Mouse (Mus musculus): Measurements from ENCODE around the gene Cacna1s. TPM values are rescaled to one million over a fixed set of nuclear protein-coding genes. Genes with fewer than 3 reads are reported as not detected.

Cacna1s gene
- polyA plus RNA-seq, 1 experiment from 2014 or later: 0.17 TPM

GRCm38 (mm10) chr1:136122030-136122429 lies 69.5 kb downstream of the Cacna1s start:
- Histone ChIP-seq H3K4me3 (replicated peaks) (no peak overlapping the region), H3K27ac (no peak overlapping the region)
- 82% methylated on average over 8 of the region's 8 CpGs for WGBS

DNA sequence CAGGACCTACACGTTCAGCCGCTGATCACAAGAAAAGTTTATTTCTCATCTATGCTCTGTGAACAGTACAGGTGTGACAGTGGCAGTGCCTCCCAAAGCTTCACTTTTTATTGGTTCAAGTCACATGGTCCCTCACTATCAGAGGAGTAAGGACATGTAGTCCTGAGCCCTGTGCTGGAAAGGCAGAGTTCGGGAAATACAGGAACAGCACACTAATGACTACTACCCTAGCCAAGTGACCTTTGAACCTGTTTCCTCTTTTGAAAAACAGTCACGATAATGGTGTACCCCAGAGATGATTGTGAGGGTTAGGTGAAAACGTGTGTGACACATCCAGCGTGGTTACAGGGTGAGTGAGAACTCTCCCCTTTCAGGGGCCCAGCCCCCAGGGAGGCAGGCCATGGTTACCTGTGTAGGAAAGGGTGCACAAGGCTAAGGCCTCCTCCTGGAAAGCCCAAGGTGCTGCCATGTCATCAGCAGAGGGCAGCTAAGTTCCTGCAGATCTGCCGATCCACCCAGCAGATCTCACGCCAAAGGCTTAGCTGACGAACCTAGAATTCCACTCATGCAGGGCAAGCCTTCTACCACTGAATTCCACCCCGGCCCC lies 73.7 kb downstream of the Cacna1s start:
- peaks cover 4% of the 10 kb centered on the region; the same call in 1 of the 2 replicates for H3K27me3 ChIP-seq
- no peaks in the 10 kb centered on the region for H3K36me3 ChIP-seq (replicated peaks)
- H3K9ac ChIP-seq: no peak overlapping the region
- no peaks in the 10 kb centered on the region for H3K9me3 ChIP-seq
- WGBS: 86% methylated on average over 10 of the region's 10 CpGs
- H3K4me1 ChIP-seq: peaks cover 13% of the 10 kb centered on the region; the same call in 1 of the 2 replicates
- no peak overlapping the region for H3K27ac ChIP-seq
- H3K4me2 ChIP-seq: no peak overlapping the region
- no peak overlapping the region for H3K4me3 ChIP-seq (replicated peaks)
- no peak for ATAC-seq (ENCODE audit: low FRiP score)

More at GRCm38 (mm10) chr1:136122030-136122429, 69.5 kb downstream of the Cacna1s start:
- H3K4me1 ChIP-seq: peaks cover 15% of the 10 kb centered on the region
- H3K27me3 ChIP-seq: no peaks in the 10 kb centered on the region
- no peaks in the 10 kb centered on the region for H3K36me3 ChIP-seq (replicated peaks)
- no peaks in the 10 kb centered on the region for H3K9me3 ChIP-seq
- no peak for ATAC-seq (ENCODE audit: low FRiP score)
- no peak overlapping the region for H3K4me2 ChIP-seq
- H3K9ac ChIP-seq: no peak overlapping the region

DNA sequence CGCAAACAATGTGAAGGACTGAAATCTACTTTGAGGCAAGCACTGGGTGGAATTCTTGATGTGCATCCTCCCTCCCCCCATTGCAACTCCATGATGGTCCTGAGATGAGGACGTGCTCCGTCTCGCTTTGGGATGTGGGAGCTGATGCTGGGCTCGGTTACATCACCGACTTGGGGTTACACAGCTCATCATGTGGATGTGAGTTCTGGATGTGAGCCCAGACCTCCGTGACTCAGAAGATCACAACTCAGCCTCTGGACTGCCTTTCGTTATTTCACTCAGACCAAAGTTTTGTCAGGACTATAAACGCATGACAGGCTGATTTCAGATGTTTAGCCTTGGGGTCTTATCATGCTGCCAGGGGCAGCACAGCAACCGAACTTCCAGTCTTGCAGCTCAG lies 74.3 kb downstream of the Cacna1s start:
- H3K4me2 ChIP-seq: no peak overlapping the region
- peaks cover 4% of the 10 kb centered on the region; the same call in 1 of the 2 replicates for H3K27me3 ChIP-seq
- no peak for ATAC-seq (ENCODE audit: low FRiP score)
- H3K36me3 ChIP-seq (replicated peaks): no peaks in the 10 kb centered on the region
- H3K4me3 ChIP-seq (replicated peaks): no peak overlapping the region
- 88% methylated on average over 10 of the region's 10 CpGs for WGBS
- peaks cover 13% of the 10 kb centered on the region; the same call in 1 of the 2 replicates for H3K4me1 ChIP-seq
- no peak overlapping the region for H3K27ac ChIP-seq
- H3K9me3 ChIP-seq: no peaks in the 10 kb centered on the region
- no peak overlapping the region for H3K9ac ChIP-seq

- ATAC-seq (ENCODE audit: low FRiP score): no peak
- no peak overlapping the region for H3K4me2 ChIP-seq
- no peaks in the 10 kb centered on the region for H3K9me3 ChIP-seq
- no peaks in the 10 kb centered on the region for H3K36me3 ChIP-seq (replicated peaks)
- H3K9ac ChIP-seq: no peak overlapping the region
- no peak overlapping the region for H3K4me3 ChIP-seq (replicated peaks)
- H3K27ac ChIP-seq: no peak overlapping the region
- H3K4me1 ChIP-seq: peaks cover 23% of the 10 kb centered on the region
- H3K27me3 ChIP-seq: peaks cover 4% of the 10 kb centered on the region; the same call in 1 of the 2 replicates
- 88% methylated on average over 3 of the region's 3 CpGs for WGBS
Measured at GRCm38 (mm10) chr1:136127856-136128255, 75.3 kb downstream of the Cacna1s start.

- ATAC-seq (ENCODE audit: low FRiP score): no peak
- WGBS: 77% methylated on average over 5 of the region's 5 CpGs
- Histone ChIP-seq H3K9ac (no peak overlapping the region), H3K36me3 (replicated peaks) (no peaks in the 10 kb centered on the region), H3K4me3 (replicated peaks) (no peak overlapping the region), H3K4me1 (peaks cover 29% of the 10 kb centered on the region), H3K9me3 (no peaks in the 10 kb centered on the region), H3K27me3 (peaks cover 4% of the 10 kb centered on the region; the same call in 1 of the 2 replicates), H3K27ac (no peak overlapping the region), H3K4me2 (no peak overlapping the region)
Measured at GRCm38 (mm10) chr1:136128416-136128815, 75.9 kb downstream of the Cacna1s start.

DNA sequence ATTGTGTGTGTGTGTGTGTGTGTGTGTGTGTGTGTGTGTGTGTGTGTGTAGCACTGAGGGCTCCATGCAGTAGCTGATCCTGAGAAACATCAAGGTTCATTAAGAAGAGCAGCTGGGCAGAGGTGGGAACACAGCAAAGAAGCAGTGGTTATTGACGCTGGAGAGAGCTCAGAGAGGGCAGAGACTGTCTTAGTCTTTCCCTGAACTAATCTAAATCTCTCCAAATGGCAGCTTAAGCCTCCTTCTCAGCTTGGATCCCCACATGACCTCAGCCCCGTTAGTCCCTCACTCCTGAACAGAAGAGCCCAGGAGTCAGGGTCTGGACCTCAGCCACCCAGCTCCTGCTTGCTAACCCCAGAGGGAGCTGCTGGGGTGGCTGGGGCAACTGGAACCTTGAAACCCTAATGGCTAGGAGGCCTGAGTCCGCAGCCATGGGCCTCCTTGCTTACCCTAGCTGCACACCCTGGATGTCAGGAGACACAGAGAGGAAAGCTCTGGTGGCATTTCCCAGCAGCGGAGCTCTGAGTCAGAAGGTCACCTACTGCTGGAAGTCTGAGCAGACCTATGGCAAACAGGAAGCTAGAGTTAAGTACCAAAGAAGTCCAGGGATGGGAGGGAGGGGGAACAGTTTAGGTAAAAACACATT lies 76.5 kb downstream of the Cacna1s start:
- Histone ChIP-seq H3K4me2 (no peak overlapping the region), H3K9ac (no peak overlapping the region), H3K27ac (no peak overlapping the region), H3K4me1 (peaks cover 35% of the 10 kb centered on the region), H3K9me3 (no peaks in the 10 kb centered on the region), H3K4me3 (replicated peaks) (no peak overlapping the region), H3K36me3 (replicated peaks) (no peaks in the 10 kb centered on the region), H3K27me3 (peaks cover 4% of the 10 kb centered on the region; the same call in 1 of the 2 replicates)
- 46% methylated on average over 4 of the region's 4 CpGs for WGBS
- ATAC-seq (ENCODE audit: low FRiP score): no peak

DNA sequence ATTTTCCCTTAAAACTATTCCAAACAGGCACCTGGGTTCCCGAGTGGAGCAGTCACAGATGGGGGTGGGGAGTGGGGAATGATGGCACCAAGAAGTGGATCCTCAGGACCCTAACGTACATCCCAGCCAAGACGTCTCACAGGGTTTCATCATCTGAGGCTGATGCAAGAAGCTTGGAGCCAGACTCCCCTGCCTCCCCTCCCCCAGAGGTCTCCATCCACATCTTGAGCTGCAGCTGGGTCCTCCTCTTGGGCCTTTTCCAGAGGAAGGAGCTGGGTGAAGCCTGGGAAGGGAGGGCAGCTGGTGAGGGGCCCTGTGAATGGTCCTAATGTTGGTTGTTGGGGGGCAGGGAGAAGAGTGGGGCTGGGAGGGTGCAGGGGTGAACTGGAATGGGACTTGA lies 77.6 kb downstream of the Cacna1s start:
- Histone ChIP-seq H3K4me2 (peak overlapping the region; percentile 80), H3K27ac (no peak overlapping the region), H3K9ac (no peak overlapping the region), H3K27me3 (peaks cover 10% of the 10 kb centered on the region; the same call in 1 of the 2 replicates), H3K36me3 (replicated peaks) (no peaks in the 10 kb centered on the region), H3K9me3 (no peaks in the 10 kb centered on the region), H3K4me1 (peaks cover 46% of the 10 kb centered on the region), H3K4me3 (replicated peaks) (no peak overlapping the region)
- 66% methylated on average over 3 of the region's 3 CpGs for WGBS
- no peak for ATAC-seq (ENCODE audit: low FRiP score)

DNA sequence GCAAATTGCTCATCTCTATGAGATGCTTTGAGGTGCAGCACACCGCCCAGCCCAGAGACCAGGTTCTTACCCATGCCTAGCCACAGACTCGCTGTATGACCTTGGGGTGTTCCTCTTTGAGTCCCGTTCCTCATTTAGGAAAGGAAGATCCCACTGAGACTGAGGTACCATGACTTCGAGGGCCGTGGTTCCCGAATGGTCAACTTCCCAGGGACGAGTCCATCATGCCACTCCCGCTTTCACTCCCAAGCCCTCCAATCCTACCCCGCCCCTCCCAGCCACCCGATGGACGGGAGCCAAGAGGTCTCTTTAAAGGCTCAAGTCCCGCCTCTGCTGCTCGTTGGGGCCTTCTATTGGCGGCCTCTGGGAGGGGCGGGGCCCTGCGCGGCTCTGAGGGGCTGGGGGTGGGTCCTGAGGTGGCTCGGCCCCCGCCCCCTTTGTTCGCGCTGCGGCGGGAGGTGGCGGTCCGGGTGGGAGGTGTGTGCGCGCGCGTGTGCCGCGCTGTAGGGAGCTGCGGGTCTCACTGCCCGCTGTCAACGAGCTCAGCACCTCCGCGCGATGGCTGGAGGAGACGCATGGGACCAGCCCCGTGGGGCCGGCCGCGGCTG lies 78.5 kb downstream of the Cacna1s start, which contains the start of gene Kif21b:
Gene Kif21b, plus strand, starts transcription at position 439 of the 608 bp plus-strand sequence.
- Histone ChIP-seq H3K36me3 (replicated peaks) (no peaks in the 10 kb centered on the region), H3K4me3 (replicated peaks) (peak within 1 kb of the TSS; percentile 76), H3K27me3 (peaks cover 13% of the 10 kb centered on the region; the same call in 1 of the 2 replicates), H3K4me1 (peaks cover 55% of the 10 kb centered on the region), H3K9me3 (no peaks in the 10 kb centered on the region), H3K9ac (peak within 1 kb of the TSS; percentile 83), H3K27ac (peak within 1 kb of the TSS; percentile 91), H3K4me2 (peak within 1 kb of the TSS; percentile 80)
- 2% methylated on average over 34 of the region's 42 CpGs for WGBS
- ATAC-seq (ENCODE audit: low FRiP score): peak; percentile 91

GRCm38 (mm10) chr1:136131603-136132291 lies 79.2 kb downstream of the Cacna1s start:
- Histone ChIP-seq H3K4me2 (peak overlapping the region; percentile 80), H3K27ac (peak overlapping the region; percentile 91), H3K4me3 (replicated peaks) (peak overlapping the region; percentile 76), H3K9me3 (no peaks in the 10 kb centered on the region), H3K27me3 (peaks cover 17% of the 10 kb centered on the region; the same call in 1 of the 2 replicates), H3K9ac (peak overlapping the region; percentile 83), H3K36me3 (replicated peaks) (no peaks in the 10 kb centered on the region), H3K4me1 (peaks cover 62% of the 10 kb centered on the region)
- ATAC-seq (ENCODE audit: low FRiP score): peak; percentile 62
- WGBS: under 1% methylated on average over 41 of the region's 43 CpGs

GRCm38 (mm10) chr1:136132386-136133201 lies 80.0 kb downstream of the Cacna1s start:
- H3K27ac ChIP-seq: peak overlapping the region; percentile 91
- no peak for ATAC-seq (ENCODE audit: low FRiP score)
- H3K4me3 ChIP-seq (replicated peaks): peak overlapping the region; percentile 76
- no peaks in the 10 kb centered on the region for H3K9me3 ChIP-seq
- peaks cover 70% of the 10 kb centered on the region for H3K4me1 ChIP-seq
- peak overlapping the region; percentile 80 for H3K4me2 ChIP-seq
- peaks cover 17% of the 10 kb centered on the region; the same call in 1 of the 2 replicates for H3K27me3 ChIP-seq
- 20% methylated on average over 10 of the region's 10 CpGs for WGBS
- H3K9ac ChIP-seq: peak overlapping the region; percentile 83
- H3K36me3 ChIP-seq (replicated peaks): no peaks in the 10 kb centered on the region

DNA sequence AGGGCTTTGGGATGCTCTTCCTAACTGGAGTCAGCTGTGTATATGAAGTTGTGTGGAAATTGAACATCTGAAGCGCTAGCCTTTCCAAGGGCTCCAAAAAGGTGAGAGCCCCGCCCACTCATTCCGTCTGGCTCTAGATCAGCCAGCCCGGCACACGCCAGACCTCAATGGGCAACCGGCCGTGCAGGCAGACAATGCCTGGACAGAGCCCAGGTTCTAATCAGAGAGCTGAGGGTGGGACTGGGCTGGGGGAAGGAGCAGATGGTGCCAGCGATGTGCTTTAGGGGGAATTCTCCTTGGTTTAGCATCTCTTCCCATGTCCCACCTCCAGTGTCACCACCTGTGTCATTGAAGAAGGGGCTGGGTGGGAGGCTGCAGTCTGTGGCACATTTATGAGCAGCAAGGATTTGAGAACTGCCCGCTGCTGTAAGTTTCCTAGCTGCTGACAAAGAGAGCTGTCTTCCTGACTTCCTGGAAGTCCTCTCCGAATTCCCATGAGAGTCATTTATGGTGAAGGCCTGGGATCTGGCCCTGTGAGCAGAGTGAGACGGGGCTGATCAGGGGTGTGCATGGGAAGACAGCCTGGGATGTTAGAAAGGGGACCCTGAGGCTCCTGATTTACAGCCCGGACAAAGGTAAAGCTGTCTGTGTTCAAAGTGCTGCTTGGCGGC lies 81.2 kb downstream of the Cacna1s start:
- WGBS: 32% methylated on average over 13 of the region's 13 CpGs
- Histone ChIP-seq H3K27me3 (peaks cover 17% of the 10 kb centered on the region; the same call in 1 of the 2 replicates), H3K4me3 (replicated peaks) (peak overlapping the region; percentile 76), H3K4me2 (peak overlapping the region; percentile 80), H3K9ac (peak overlapping the region; percentile 83), H3K27ac (peak overlapping the region; percentile 91), H3K9me3 (no peaks in the 10 kb centered on the region), H3K36me3 (replicated peaks) (no peaks in the 10 kb centered on the region), H3K4me1 (peaks cover 82% of the 10 kb centered on the region)
- ATAC-seq (ENCODE audit: low FRiP score): peak; percentile 2; the same call in 1 of the 2 replicates

Data from forebrain, embryonic 12.5 days (tissue).